Comparison of ENCODE assay signal across 22 mouse cellular contexts in genomic region chr2:143812262-143812661, GRCm38 (mm10).
"Had no signal": no experiment of that assay in that cellular context is flagged by ENCODE, and none has a peak within 500 bp of the region (broad histone marks: within the 10 kb centered on the region; RNA-seq: fewer than 3 reads in every experiment).

No protein-coding gene starts in this region.

- H3K27ac ChIP-seq: layer of hippocampus, adult 2 months; limb, embryonic 15.5 days; liver, embryonic 14.5 days; macrophage; midbrain, embryonic 12.5 days; midbrain, embryonic 15.5 days; neural tube, embryonic 12.5 days; neural tube, embryonic 15.5 days; stomach, postnatal 0 days had no signal

- H3K9ac ChIP-seq: limb, embryonic 15.5 days; liver, embryonic 14.5 days; liver, postnatal 0 days; lung, embryonic 14.5 days; midbrain, embryonic 12.5 days; midbrain, embryonic 15.5 days; neural tube, embryonic 12.5 days; neural tube, embryonic 15.5 days had no signal

- H3K4me3 ChIP-seq: layer of hippocampus, adult 2 months; limb, embryonic 15.5 days; midbrain, embryonic 12.5 days; midbrain, embryonic 15.5 days; neural tube, embryonic 12.5 days; neural tube, embryonic 15.5 days had no signal

- H3K4me2 ChIP-seq: limb, embryonic 15.5 days; liver, embryonic 11.5 days; lung, embryonic 14.5 days; midbrain, embryonic 12.5 days; midbrain, embryonic 15.5 days; neural tube, embryonic 12.5 days; neural tube, embryonic 15.5 days had no signal

- H3K27me3 ChIP-seq: limb, embryonic 15.5 days; midbrain, embryonic 12.5 days; midbrain, embryonic 15.5 days; neural tube, embryonic 12.5 days; neural tube, embryonic 15.5 days had no signal

- H3K36me3 ChIP-seq: limb, embryonic 15.5 days; midbrain, embryonic 12.5 days; midbrain, embryonic 15.5 days; neural tube, embryonic 12.5 days; neural tube, embryonic 15.5 days had no signal

- H3K9me3 ChIP-seq: limb, embryonic 15.5 days; midbrain, embryonic 12.5 days; midbrain, embryonic 15.5 days; neural tube, embryonic 12.5 days; neural tube, embryonic 15.5 days had no signal

- DNase-seq: kidney, adult 9 months; kidney, postnatal 14 days; layer of hippocampus, adult 9-11 months; liver, postnatal 0 days; lung, embryonic 14.5 days; right cerebral cortex, adult 18-20 months; right cerebral cortex, postnatal 14 days; right cerebral cortex, postnatal 4 days; thymus, adult 18-20 months; thymus, postnatal 36 days had no signal

- ATAC-seq: intestine, postnatal 0 days; liver, postnatal 0 days; lung, postnatal 0 days; midbrain, embryonic 15.5 days had no signal

- H3K4me1 ChIP-seq: limb, embryonic 15.5 days; midbrain, embryonic 15.5 days; neural tube, embryonic 12.5 days; neural tube, embryonic 15.5 days had no signal
